21 mouse cellular contexts compared by ENCODE assay signal in genomic region chr5:146973353-146973752, GRCm38 (mm10). TPM values are rescaled to one million over a fixed set of nuclear protein-coding genes. Genes with fewer than 3 reads are reported as not detected.
DNase-seq lines count a peak whose midpoint lies in the region; ATAC-seq and TF ChIP-seq lines count a peak whose summit lies in the region.
"Had no signal": no experiment of that assay in that cellular context is flagged by ENCODE, and none has a peak within 500 bp of the region (broad histone marks: within the 10 kb centered on the region; RNA-seq: fewer than 3 reads in every experiment).

No protein-coding gene starts in this region.

- ATAC-seq in kidney, embryonic 14.5 days (ENCODE audit: low FRiP score, low TSS enrichment): no peak
- ATAC-seq in midbrain, embryonic 11.5 days (ENCODE audit: low FRiP score): no peak
- ATAC-seq in midbrain, postnatal 0 days (ENCODE audit: low FRiP score): no peak
- ATAC-seq in liver, postnatal 0 days: peak; percentile 92
- ATAC-seq: CD4-positive, CD25-positive, alpha-beta regulatory T cell, adult 4 months; forebrain, embryonic 16.5 days; midbrain, embryonic 16.5 days had no signal

- 84% methylated on average over 9 of the region's 9 CpGs for WGBS in kidney, embryonic 14.5 days
- 94% methylated on average over 9 of the region's 9 CpGs for WGBS in midbrain, embryonic 11.5 days
- WGBS in midbrain, postnatal 0 days: 90% methylated on average over 9 of the region's 9 CpGs
- 63% methylated on average over 9 of the region's 9 CpGs for WGBS in liver, postnatal 0 days (ENCODE audit: insufficient replicate concordance)

- no peaks in the 10 kb centered on the region for H3K36me3 ChIP-seq in kidney, embryonic 14.5 days (ENCODE audit: control insufficient read depth, insufficient read depth, low read length)
- no peaks in the 10 kb centered on the region for H3K36me3 ChIP-seq in midbrain, embryonic 11.5 days (ENCODE audit: control insufficient read depth, insufficient read depth, low read length)
- no peaks in the 10 kb centered on the region for H3K36me3 ChIP-seq in midbrain, postnatal 0 days (ENCODE audit: insufficient read depth, low read length)
- no peaks in the 10 kb centered on the region for H3K36me3 ChIP-seq in liver, postnatal 0 days (replicated peaks; ENCODE audit: insufficient read depth, low read length)
- H3K36me3 ChIP-seq: embryonic facial prominence, embryonic 15.5 days; heart, embryonic 15.5 days; hindbrain, embryonic 13.5 days had no signal

- H3K27ac ChIP-seq in kidney, embryonic 14.5 days (ENCODE audit: low read depth, low read length): no peak overlapping the region
- no peak overlapping the region for H3K27ac ChIP-seq in midbrain, embryonic 11.5 days (ENCODE audit: low read depth, low read length)
- H3K27ac ChIP-seq in midbrain, postnatal 0 days (ENCODE audit: low read depth, low read length): no peak overlapping the region
- peak overlapping the region; percentile 66 for H3K27ac ChIP-seq in liver, postnatal 0 days (ENCODE audit: low read depth)
- H3K27ac ChIP-seq: embryonic facial prominence, embryonic 15.5 days; heart, embryonic 15.5 days; hindbrain, embryonic 13.5 days; left cerebral cortex, adult 2 months had no signal

- TF ChIP-seq CTCF in midbrain, postnatal 0 days (IDR thresholded peaks at IDR 0.05): no peak
- no peak for TF ChIP-seq CTCF in liver, postnatal 0 days (IDR thresholded peaks at IDR 0.05; ENCODE audit: low read depth)

- no peaks in the 10 kb centered on the region for H3K27me3 ChIP-seq in kidney, embryonic 14.5 days (ENCODE audit: control insufficient read depth, insufficient read depth, low read length)
- H3K27me3 ChIP-seq in midbrain, embryonic 11.5 days (ENCODE audit: control insufficient read depth, insufficient read depth, low read length): no peaks in the 10 kb centered on the region
- H3K27me3 ChIP-seq in midbrain, postnatal 0 days (ENCODE audit: insufficient read depth, low read length): no peaks in the 10 kb centered on the region
- H3K27me3 ChIP-seq in liver, postnatal 0 days (ENCODE audit: insufficient read depth, low read length): no peaks in the 10 kb centered on the region
- H3K27me3 ChIP-seq: embryonic facial prominence, embryonic 15.5 days had no signal

- H3K4me2 ChIP-seq in kidney, embryonic 14.5 days (replicated peaks; ENCODE audit: low read depth, low read length): no peak overlapping the region
- H3K4me2 ChIP-seq in midbrain, embryonic 11.5 days: no peak overlapping the region
- H3K4me2 ChIP-seq in midbrain, postnatal 0 days (ENCODE audit: low read depth, low read length, poor library complexity, severe bottlenecking): no peak overlapping the region
- H3K4me2 ChIP-seq in liver, postnatal 0 days (ENCODE audit: low read depth, low read length): no peak overlapping the region
- H3K4me2 ChIP-seq: embryonic facial prominence, embryonic 15.5 days; heart, embryonic 15.5 days; hindbrain, embryonic 13.5 days; lung, embryonic 14.5 days had no signal

- H3K9ac ChIP-seq in kidney, embryonic 14.5 days (ENCODE audit: low read depth, low read length): no peak overlapping the region
- no peak overlapping the region for H3K9ac ChIP-seq in midbrain, embryonic 11.5 days (ENCODE audit: low read length)
- H3K9ac ChIP-seq in midbrain, postnatal 0 days (replicated peaks; ENCODE audit: low read length, poor library complexity, severe bottlenecking): no peak overlapping the region
- H3K9ac ChIP-seq in liver, postnatal 0 days (replicated peaks): no peak overlapping the region
- H3K9ac ChIP-seq: embryonic facial prominence, embryonic 15.5 days; heart, embryonic 15.5 days; hindbrain, embryonic 13.5 days; lung, embryonic 14.5 days had no signal

- H3K4me1 ChIP-seq in kidney, embryonic 14.5 days (ENCODE audit: control insufficient read depth, insufficient read depth, low read length): peaks cover 3% of the 10 kb centered on the region; the same call in 1 of the 2 replicates
- no peaks in the 10 kb centered on the region for H3K4me1 ChIP-seq in midbrain, embryonic 11.5 days (ENCODE audit: control insufficient read depth, insufficient read depth, low read length)
- no peaks in the 10 kb centered on the region for H3K4me1 ChIP-seq in midbrain, postnatal 0 days (ENCODE audit: insufficient read depth, low read length)
- H3K4me1 ChIP-seq in liver, postnatal 0 days (ENCODE audit: insufficient read depth): peaks cover 17% of the 10 kb centered on the region
- H3K4me1 ChIP-seq: embryonic facial prominence, embryonic 15.5 days; heart, embryonic 15.5 days; hindbrain, embryonic 13.5 days had no signal

- peak; percentile 85 for DNase-seq in kidney, adult 11 months
- DNase-seq in midbrain, embryonic 11.5 days (ENCODE audit: low spot score, missing footprints): peak; percentile 37
- no peak for DNase-seq in midbrain, postnatal 0 days (ENCODE audit: low spot score)
- DNase-seq in liver, postnatal 0 days: peak; percentile 41
- DNase-seq in spleen, adult 12 weeks (ENCODE audit: low spot score): no peak
- DNase-seq in cerebellum, postnatal 4 days (ENCODE audit: low spot score in 2 of 2): no peak
- DNase-seq: adrenal gland, postnatal 36 days; cerebellum, adult 9-10 months; gastrocnemius, postnatal 25 days; heart, postnatal 36 days; lung, embryonic 14.5 days; thymus, adult 18-20 months; thymus, postnatal 36 days had no signal

- no peak for TF ChIP-seq EP300 in liver, postnatal 0 days (IDR thresholded peaks at IDR 0.05; ENCODE audit: low read depth)

- no peaks in the 10 kb centered on the region for H3K9me3 ChIP-seq in kidney, embryonic 14.5 days (ENCODE audit: control insufficient read depth, low read length)
- no peaks in the 10 kb centered on the region for H3K9me3 ChIP-seq in midbrain, embryonic 11.5 days (ENCODE audit: control insufficient read depth, low read length)
- H3K9me3 ChIP-seq in midbrain, postnatal 0 days (ENCODE audit: low read length): no peaks in the 10 kb centered on the region
- H3K9me3 ChIP-seq in liver, postnatal 0 days (ENCODE audit: low read length): no peaks in the 10 kb centered on the region
- H3K9me3 ChIP-seq: embryonic facial prominence, embryonic 15.5 days; heart, embryonic 15.5 days; hindbrain, embryonic 13.5 days had no signal

- H3K4me3 ChIP-seq in kidney, embryonic 14.5 days (ENCODE audit: low read length): no peak overlapping the region
- no peak overlapping the region for H3K4me3 ChIP-seq in midbrain, embryonic 11.5 days (ENCODE audit: low read depth, low read length)
- no peak overlapping the region for H3K4me3 ChIP-seq in midbrain, postnatal 0 days (ENCODE audit: low read depth, low read length)
- no peak overlapping the region for H3K4me3 ChIP-seq in liver, postnatal 0 days (ENCODE audit: low read depth, low read length)
- H3K4me3 ChIP-seq: embryonic facial prominence, embryonic 15.5 days; heart, embryonic 15.5 days; hindbrain, embryonic 13.5 days; left cerebral cortex, adult 2 months had no signal

RNA-seq across cellular contexts. Expression of gene Mtif3, which starts 9.8 kb away (rescaled TPM):
- 21.1 and 24.3 TPM in 2 replicates for polyA plus RNA-seq in kidney, embryonic 14.5 days (2014; fragmentation: Nextera tagmentation; extraction: Ambion mirVana)
- 24.2 and 24.3 TPM in 2 replicates for polyA plus RNA-seq in midbrain, embryonic 11.5 days (2014; fragmentation: Nextera tagmentation; extraction: Ambion mirVana)
- total RNA-seq in midbrain, postnatal 0 days (2014; rRNA removed): 15.8 and 25.8 TPM in 2 replicates
- polyA plus RNA-seq in midbrain, postnatal 0 days (2015; fragmentation: Nextera tagmentation; extraction: Ambion mirVana): 17.1 and 20.5 TPM in 2 replicates
- polyA plus RNA-seq in liver, postnatal 0 days (2015; fragmentation: Nextera tagmentation; extraction: Ambion mirVana): 12.5 and 12.7 TPM in 2 replicates

RNA-seq across cellular contexts. Expression of gene Gtf3a, which starts 24.9 kb away (rescaled TPM):
- polyA plus RNA-seq in kidney, embryonic 14.5 days (2014; fragmentation: Nextera tagmentation; extraction: Ambion mirVana): 137 and 140 TPM in 2 replicates
- 102 TPM in 2 replicates for polyA plus RNA-seq in midbrain, embryonic 11.5 days (2014; fragmentation: Nextera tagmentation; extraction: Ambion mirVana)
- total RNA-seq in midbrain, postnatal 0 days (2014; rRNA removed): 61.3 and 64.8 TPM in 2 replicates
- 102 and 104 TPM in 2 replicates for polyA plus RNA-seq in midbrain, postnatal 0 days (2015; fragmentation: Nextera tagmentation; extraction: Ambion mirVana)
- polyA plus RNA-seq in liver, postnatal 0 days (2015; fragmentation: Nextera tagmentation; extraction: Ambion mirVana): 31.6 and 33.5 TPM in 2 replicates

Comparison
In these comparisons a context has a peak if more than half of its experiments do, and no peak if none do; other contexts are left out.
1. DNase-seq: peak in kidney, adult 11 months (single experiment), midbrain, embryonic 11.5 days (single experiment) and liver, postnatal 0 days (single experiment); none in midbrain, postnatal 0 days (single experiment), spleen, adult 12 weeks (single experiment) and cerebellum, postnatal 4 days (0 of 2).